Mouse (Mus musculus) layer of hippocampus, adult 9-10 months (tissue): Measurements from ENCODE around the gene Ddb2.

ENCODE experiments used
- DNase-seq: peaks from one replicate; pipeline ENCODE4 v3.0.0; 2022; ENCODE audit warnings: low spot score

Ddb2 gene

DNA sequence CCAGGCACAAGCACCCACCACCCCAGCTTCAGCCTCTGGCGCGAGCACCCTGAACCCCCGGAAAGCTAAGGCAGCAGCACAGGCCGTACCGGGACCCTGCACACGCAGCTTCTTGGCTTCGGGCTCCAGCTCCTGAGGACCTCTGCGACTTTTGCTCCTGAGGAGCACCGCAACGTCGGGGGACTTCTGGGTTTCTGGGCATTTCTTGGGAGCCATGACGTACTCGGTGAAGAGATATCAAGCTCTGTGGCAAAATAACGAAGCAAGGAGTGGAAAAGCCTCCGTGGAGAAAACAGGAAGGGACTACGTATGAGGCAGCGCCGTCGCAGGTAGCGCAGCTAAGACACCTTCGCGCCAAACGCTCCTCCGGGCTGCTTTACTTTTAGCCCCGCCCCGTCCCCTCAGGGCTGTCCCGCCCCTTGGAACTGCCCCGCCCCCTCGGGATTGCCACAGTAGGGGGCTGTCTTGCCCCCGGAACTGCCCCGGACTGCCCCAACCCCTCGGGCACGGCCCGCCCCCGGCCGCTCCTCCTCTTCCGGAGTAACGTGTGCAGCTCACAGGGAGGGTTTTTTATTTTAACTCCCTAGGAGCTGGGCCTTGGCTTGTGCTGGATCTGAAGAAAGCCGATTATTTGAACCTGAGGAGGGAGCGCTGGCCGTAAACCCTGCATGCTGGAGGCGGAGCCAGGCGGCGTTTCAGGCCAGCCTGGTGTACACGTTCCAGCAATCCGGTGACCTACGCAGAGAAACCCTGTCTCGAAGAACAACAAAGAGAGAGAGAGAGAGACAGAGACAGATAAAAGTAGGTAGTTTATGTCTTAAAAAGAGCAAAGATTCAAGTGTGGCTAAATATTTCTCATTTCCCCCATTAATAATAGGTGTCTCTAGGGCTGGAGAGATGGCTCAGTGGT, at the start of gene Ddb2:
Gene Ddb2, minus strand, starts transcription at position 382 of the 910 bp plus-strand sequence.
- peak; percentile 46 for DNase-seq

DNA sequence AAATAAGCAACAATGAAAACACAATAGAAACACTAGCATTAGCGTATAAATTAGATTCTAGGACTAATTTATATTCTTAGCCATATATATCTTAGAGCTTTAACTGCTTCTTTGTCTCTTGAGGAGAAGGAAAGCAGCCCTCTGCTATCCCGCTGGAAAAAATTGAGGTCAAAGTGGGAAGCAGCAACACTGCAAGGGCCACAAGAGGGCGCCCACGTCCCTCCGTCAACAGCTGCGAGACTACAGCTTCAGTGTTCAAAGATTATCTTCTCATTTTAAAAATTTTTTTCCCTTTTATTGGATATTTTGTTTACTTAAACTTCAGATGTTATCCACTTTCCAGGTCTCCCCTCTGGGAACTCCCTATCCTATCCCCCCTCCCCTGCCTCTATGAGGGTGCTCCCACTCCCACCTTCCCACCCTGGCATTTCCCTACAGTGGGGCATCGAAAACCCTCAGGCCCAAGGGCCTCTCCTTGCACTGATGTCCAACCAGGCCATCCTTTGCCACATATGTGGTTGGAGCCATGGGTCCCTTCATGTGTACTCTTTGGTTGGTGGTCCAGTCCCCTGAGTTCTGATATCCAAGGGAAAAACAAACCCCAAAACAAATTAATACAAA, 49.2 kb upstream of the Ddb2 start:
- peak; percentile 54 for DNase-seq

- DNase-seq, result no peak
Measured at GRCm38 (mm10) chr2:91284375-91285199, 47.8 kb upstream of the Ddb2 start.

- no peak for DNase-seq
Measured at GRCm38 (mm10) chr2:91283972-91284371, 47.2 kb upstream of the Ddb2 start.

DNA sequence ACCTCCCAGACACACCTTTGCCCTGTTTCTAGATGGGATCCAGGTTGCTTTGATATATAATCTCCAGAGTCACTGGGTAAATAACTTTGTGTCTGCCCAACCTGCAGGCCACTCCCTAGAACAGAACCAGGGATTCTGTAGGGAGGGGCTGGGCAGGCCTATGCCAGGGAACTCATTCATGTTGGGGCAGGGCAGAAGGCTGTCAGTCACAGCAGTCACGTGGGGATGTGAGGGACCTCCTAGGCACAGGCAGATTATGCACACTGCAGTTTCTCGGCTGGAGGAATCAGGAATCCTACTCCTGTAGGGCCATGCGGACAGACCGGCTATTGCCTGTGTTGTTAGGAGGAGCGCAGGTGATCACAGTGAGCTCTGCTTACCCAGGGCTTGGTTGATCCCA, 44.6 kb upstream of the Ddb2 start:
- no peak for DNase-seq

DNA sequence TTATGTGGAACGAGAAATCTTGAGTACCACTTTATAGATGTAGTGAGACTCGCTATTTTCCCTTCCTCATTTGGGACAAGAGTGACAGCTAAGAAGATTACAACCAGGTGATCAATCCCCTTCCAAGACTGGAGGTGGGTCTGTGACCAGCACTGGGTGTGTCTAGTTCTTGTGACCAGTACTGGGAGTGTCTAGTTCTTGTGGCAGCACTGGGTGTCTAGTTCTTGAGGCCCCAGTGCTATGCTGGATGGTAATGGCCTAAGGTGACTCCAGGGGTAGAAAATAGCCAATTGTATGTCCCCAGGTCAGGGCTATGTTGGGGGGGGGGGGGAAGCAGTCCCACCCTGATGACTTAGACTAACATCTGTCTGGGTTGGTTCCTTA, 42.6 kb upstream of the Ddb2 start:
- no peak for DNase-seq

- DNase-seq, result no peak
Measured at GRCm38 (mm10) chr2:91278749-91279371, 42.1 kb upstream of the Ddb2 start.

DNA sequence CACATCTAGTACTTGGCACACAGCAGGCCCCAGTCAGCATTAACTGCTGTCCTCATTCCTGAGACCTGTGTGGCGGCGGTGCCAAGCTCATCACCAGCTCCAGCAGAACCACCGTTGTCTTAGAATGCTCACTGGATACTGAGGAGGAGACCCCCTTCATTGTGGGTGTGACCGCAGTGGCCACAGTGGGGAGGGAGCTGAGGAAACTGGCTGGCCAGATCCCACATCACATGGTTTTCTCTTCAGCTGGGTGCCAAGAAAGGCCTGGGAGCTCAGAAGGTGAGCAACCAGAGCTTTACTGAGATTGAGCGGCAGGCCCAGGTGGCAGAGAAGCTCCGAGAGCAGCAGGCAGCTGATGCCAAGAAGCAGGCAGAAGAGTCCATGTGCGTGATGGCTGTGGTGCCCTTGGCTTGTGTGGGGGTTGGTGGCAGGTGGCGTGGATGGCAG, 32.9 kb upstream of the Ddb2 start:
- no peak for DNase-seq

DNA sequence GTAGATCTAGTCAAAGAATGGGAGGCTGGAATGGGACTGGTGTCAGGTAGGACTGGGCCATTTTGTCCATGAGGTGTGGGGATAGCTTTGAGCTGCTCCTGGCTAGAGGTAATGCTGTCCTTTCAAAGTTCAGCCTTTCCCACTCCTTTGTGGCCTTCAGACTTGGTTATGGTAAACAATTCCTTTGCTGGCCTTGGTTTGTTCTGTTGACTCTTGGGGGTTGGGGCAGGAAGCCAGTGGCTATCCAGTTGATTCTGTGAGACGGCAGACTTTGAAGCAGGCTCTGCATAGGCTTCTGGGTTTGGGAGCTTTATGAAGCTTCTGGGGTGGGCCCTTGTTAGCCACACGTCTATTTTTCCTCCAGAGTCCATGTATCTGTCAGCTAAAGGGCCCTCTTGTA, 31.9 kb upstream of the Ddb2 start:
- DNase-seq, result no peak

DNA sequence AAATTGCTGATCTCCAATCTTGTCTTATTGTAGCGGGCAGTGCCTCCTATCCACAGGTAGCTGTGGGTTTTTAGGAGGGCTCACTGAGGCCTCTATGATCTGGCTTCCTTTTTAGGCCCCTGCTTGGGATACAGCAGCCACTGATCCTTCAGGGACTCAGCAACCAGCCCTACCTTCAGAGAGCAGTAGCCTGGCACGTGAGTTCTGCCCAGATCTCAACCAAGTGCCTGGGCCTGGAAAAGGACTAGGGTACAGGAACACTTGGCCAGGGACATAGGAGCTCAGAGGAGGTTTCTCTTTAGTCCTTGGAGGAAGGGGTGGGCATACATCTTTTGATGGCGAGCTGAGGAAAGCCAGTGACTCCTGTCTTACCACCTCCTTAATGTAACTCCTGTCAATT, 31.3 kb upstream of the Ddb2 start:
- DNase-seq, result no peak

GRCm38 (mm10) chr2:91264711-91265681, 28.2 kb upstream of the Ddb2 start, which contains the start of gene Arfgap2:
TSS of gene Arfgap2 (plus strand) at chr2:91264974.
- DNase-seq, result peak; percentile 97

- no peak for DNase-seq
Measured at GRCm38 (mm10) chr2:91263692-91264660, 27.2 kb upstream of the Ddb2 start.

GRCm38 (mm10) chr2:91259493-91259892, 22.7 kb upstream of the Ddb2 start:
- no peak for DNase-seq

DNA sequence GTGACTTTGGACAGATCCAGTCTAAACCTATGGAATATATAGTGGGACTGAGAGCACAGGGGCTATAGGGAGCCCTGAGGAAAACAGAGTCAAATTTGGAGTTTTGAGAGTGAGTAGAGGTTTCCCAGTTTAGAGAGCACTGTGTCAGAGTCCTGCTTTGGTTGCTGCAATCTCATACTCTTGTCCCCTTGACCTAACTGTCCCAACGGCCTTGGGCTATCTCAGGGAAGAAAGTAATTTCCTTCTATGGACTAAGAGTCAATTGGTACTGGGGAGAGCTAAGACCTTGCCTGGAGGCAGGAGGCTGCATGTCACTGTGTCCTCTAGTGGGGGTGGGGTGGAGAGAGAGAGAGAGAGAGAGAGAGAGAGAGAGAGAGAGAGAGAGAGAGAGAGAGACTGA, 22.0 kb upstream of the Ddb2 start:
- no peak for DNase-seq

DNA sequence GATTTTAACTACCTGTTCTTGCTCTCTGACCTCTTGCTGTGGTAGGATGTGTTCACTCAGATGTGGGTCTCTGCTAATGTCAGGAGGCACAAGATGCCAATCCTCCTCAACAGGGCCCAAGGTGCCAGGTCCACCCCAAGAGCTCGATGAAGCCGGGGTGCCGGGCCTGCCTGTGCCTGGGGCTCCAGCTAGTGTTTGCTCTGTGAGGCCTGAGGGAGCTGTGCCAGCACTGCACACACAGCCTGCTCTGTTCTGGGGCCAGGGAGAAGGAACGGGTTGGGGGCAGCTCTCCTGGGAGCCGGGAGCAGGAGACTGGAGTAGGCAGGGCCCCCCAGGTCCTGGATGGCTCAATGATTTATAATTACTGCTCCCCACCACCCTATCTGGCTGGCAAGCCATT, 21.3 kb upstream of the Ddb2 start:
- DNase-seq, result no peak

DNA sequence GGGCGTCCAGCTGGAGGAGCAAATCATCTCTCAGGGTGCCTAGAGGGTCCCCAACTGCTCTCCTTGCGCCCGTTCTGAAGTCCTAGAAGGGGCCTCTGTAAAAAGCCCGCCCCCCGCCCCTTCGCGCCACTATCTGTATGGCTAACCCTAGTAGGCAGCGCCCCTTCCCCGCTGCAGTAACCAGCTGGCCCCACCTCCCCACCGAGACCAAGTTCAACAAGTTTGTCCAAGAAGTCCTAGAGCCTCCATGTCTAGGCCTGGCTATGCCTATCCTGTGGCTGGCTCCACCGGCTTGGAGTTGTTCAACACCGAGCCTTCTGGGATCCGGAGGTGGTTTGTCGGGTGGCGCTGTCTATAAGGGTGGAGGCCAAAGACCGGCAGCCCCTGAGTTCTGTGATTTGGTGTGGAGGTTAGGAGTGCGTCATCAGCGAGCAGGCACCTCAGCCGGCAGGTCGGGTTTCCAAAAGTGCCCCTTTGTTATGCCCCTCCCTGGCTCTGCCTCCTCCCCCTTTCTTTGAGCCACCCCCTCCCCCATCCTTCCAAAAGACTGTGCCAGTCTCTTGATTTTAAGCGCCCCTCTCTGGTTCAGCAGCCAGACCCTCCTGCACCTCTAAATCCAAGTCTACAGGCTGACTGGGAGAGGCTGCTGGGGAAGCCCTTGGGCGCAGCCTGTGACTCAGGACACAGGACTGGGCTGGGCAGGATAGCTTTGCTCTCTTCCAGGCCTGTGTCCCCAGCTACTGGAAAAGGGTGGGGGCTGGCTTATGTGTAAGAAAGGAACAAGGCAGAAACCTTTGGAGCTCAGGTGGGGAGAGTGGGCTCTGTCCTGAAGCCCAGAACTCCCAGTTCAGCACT, 20.6 kb upstream of the Ddb2 start:
- DNase-seq, result no peak

DNA sequence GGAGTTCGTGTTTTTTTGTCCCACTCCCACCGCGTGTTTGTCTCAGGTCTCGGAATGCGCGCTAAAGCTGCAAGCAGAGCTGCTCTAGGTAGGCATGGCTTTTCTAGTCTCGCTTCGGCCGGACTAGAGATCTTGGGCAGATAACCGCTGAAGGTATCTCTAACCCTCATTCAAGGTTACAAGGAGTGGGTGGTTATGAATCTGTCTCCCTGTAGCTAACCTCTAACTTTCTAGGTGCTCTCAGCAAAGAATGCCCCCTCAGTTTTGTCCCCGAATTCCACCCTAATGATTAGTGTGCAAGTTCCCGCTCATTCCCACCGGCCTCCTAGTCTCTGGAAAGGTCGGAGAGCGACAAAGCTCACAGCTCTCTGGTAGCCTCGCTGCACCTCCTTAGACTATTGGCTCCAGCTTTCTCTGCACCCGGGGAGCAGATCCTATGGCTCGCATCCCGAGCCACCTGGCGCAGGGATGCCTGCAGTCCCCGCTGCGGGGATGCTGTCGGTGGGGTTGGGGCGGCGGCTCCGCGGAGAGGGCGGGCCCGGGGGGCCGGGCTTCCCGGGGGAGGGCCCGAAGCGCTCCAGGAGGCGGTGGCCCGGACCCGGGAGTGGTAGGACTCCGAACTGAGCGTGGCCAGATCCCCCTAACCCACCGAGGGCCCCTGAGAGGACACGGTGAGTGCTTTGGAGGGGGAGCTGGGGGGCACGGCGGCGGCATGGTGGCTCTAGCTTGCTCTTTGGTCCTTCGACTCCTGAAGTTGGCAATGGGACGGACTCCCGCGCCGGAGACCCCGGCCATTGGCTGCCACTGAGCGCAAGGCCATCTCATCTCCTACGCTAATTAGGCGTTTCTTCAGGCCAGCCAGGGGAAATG, 19.7 kb upstream of the Ddb2 start:
- no peak for DNase-seq
